Mouse (Mus musculus): ENCODE data around the gene Kif15.

GRCm38 (mm10) chr9:123020995-123021631 lies 70.3 kb downstream of the Kif15 start, which contains the start of gene Tmem42:
- TF ChIP-seq POLR2A (IDR thresholded peaks at IDR 0.05; ENCODE audit: borderline replicate concordance, extremely low read depth, insufficient read depth, insufficient read length, poor library complexity, severe bottlenecking) (peak; percentile 77), CTCF (IDR thresholded peaks at IDR 0.05; ENCODE audit: borderline replicate concordance, extremely low read depth, insufficient read depth, insufficient read length) (no peak)

Data from brain, embryonic 14.5 days (tissue).